Mouse (Mus musculus) CH12.LX (cell line): ENCODE measurements around the gene 6430548M08Rik. TPM values are rescaled to one million over a fixed set of nuclear protein-coding genes. Genes with fewer than 3 reads are reported as not detected.

Experiments
- DNase-seq: peaks from one replicate; pipeline ENCODE4 v3.0.0-alpha.2; 2013; ENCODE audit errors: extremely low read depth
- H3K27ac ChIP-seq: 2 replicates; pipeline ENCODE4 v1.5.1; 2012; ENCODE audit warnings: low read depth, mild to moderate bottlenecking, control low read depth, moderate library complexity; ENCODE audit not compliant: insufficient read depth
- H3K27me3 ChIP-seq: replicated peaks from 2 replicates; pipeline ENCODE3; 2012; ENCODE audit warnings: inconsistent platforms
- H3K36me3 ChIP-seq, 2 experiments: replicated peaks in 1 of 2; 2 replicates each; pipeline versions ENCODE3 to v1.6.1; 2012; ENCODE audit warnings: inconsistent platforms in 1 of 2, low read length in 1 of 2, mild to moderate bottlenecking in 1 of 2, mixed read lengths in 1 of 2, moderate library complexity in 1 of 2; ENCODE audit not compliant: control insufficient read depth in 1 of 2, insufficient read depth in 1 of 2
- H3K4me1 ChIP-seq, 2 experiments: 2 replicates each; pipeline ENCODE4 v1.6.1; 2012; ENCODE audit warnings: inconsistent platforms in 1 of 2, moderate library complexity in 1 of 2; ENCODE audit not compliant: insufficient read depth in 2 of 2, control insufficient read depth in 1 of 2
- H3K4me2 ChIP-seq: 2 replicates; pipeline ENCODE4 v1.6.1; 2012; ENCODE audit warnings: low read depth, mild to moderate bottlenecking, control low read depth; ENCODE audit not compliant: poor library complexity, insufficient read depth, severe bottlenecking
- H3K4me3 ChIP-seq, 3 experiments: fragments of 150-350 bp in 1 of 3; sonication (generic) in 1 of 3; replicated peaks in 1 of 3; 2 replicates each; pipeline versions ENCODE3 to v1.5.1; 2011 to 2012; ENCODE audit warnings: low read depth in 2 of 3, low read length in 2 of 3, mild to moderate bottlenecking in 2 of 3, moderate library complexity in 2 of 3, control low read depth in 1 of 3, improper control_type of control experiment in 1 of 3, inconsistent platforms in 1 of 3, mixed read lengths in 1 of 3; ENCODE audit not compliant: poor library complexity in 1 of 3
- H3K79me2 ChIP-seq: replicated peaks from 2 replicates; pipeline ENCODE4 v1.6.1; 2012; ENCODE audit warnings: mild to moderate bottlenecking, moderate library complexity; ENCODE audit not compliant: control insufficient read depth, poor library complexity, insufficient read depth, severe bottlenecking; ENCODE audit errors: extremely low read depth
- H3K9ac ChIP-seq: 2 replicates; pipeline ENCODE4 v1.6.1; 2012; ENCODE audit warnings: low read depth, mild to moderate bottlenecking, control low read depth, moderate library complexity; ENCODE audit not compliant: insufficient read depth
- H3K9me3 ChIP-seq: replicated peaks from 2 replicates; pipeline ENCODE3; 2012; ENCODE audit warnings: low read length, inconsistent platforms, mixed read lengths
- CHD1 ChIP-seq: IDR thresholded peaks from 2 replicates; pipeline ENCODE4 v1.6.1; 2012; ENCODE audit warnings: low read depth, low read length, improper control_type of control experiment, inconsistent platforms
- CTCF ChIP-seq, 2 experiments: IDR thresholded peaks in 1 of 2; conservative IDR thresholded peaks in 1 of 2; 2 replicates each; pipeline ENCODE4 v1.5.1; 2011 to 2012; ENCODE audit warnings: low read depth in 2 of 2, low read length in 2 of 2, improper control_type of control experiment in 1 of 2, inconsistent platforms in 1 of 2, mild to moderate bottlenecking in 1 of 2, moderate library complexity in 1 of 2
- EP300 ChIP-seq: IDR thresholded peaks from 2 replicates; pipeline ENCODE4 v1.6.1; 2011; ENCODE audit warnings: low read length, improper control_type of control experiment
- ETS1 ChIP-seq: conservative IDR thresholded peaks from 2 replicates; pipeline ENCODE4 v1.6.1; 2012; ENCODE audit warnings: low read depth, mild to moderate bottlenecking, inconsistent platforms, low read length, improper control_type of control experiment, moderate library complexity
- GABPA ChIP-seq: IDR thresholded peaks from 2 replicates; pipeline ENCODE4 v1.6.1; 2012; ENCODE audit warnings: low read depth, low read length, improper control_type of control experiment, inconsistent platforms; ENCODE audit not compliant: insufficient replicate concordance
- HCFC1 ChIP-seq: IDR thresholded peaks from 2 replicates; pipeline ENCODE4 v1.6.1; 2012; ENCODE audit warnings: low read depth, mild to moderate bottlenecking, inconsistent platforms, low read length, improper control_type of control experiment
- IRF4 ChIP-seq: IDR thresholded peaks from 2 replicates; pipeline ENCODE4 v1.6.1; 2014; ENCODE audit warnings: low read depth, mild to moderate bottlenecking, inconsistent platforms, low read length, improper control_type of control experiment
- MAX ChIP-seq: IDR thresholded peaks from 2 replicates; pipeline ENCODE4 v1.6.1; 2011; ENCODE audit warnings: low read length, improper control_type of control experiment
- MXI1 ChIP-seq: IDR thresholded peaks from 2 replicates; pipeline ENCODE4 v1.6.1; 2011; ENCODE audit warnings: mild to moderate bottlenecking, low read depth, low read length, improper control_type of control experiment
- PAX5 ChIP-seq: IDR thresholded peaks from 2 replicates; pipeline ENCODE4 v1.6.1; 2012; ENCODE audit warnings: low read length, inconsistent platforms, mixed read lengths
- POLR2A ChIP-seq: IDR thresholded peaks from 2 replicates; pipeline ENCODE4 v1.6.1; 2011; ENCODE audit warnings: low read depth, mild to moderate bottlenecking, improper control_type of control experiment, low read length
- RAD21 ChIP-seq: IDR thresholded peaks from 2 replicates; pipeline ENCODE4 v1.6.1; 2011; ENCODE audit warnings: low read depth, mild to moderate bottlenecking, low read length, improper control_type of control experiment, moderate library complexity
- RCOR1 ChIP-seq: conservative IDR thresholded peaks from 2 replicates; pipeline ENCODE4 v1.6.1; 2012; ENCODE audit warnings: low read depth, mild to moderate bottlenecking, inconsistent platforms, low read length, improper control_type of control experiment
- SIN3A ChIP-seq: IDR thresholded peaks from 2 replicates; pipeline ENCODE4 v1.6.1; 2012; ENCODE audit warnings: low read length, improper control_type of control experiment, inconsistent platforms
- SMC3 ChIP-seq: IDR thresholded peaks from 2 replicates; pipeline ENCODE4 v1.6.1; 2011; ENCODE audit warnings: low read depth, low read length, improper control_type of control experiment
- TBP ChIP-seq: conservative IDR thresholded peaks from 2 replicates; pipeline ENCODE4 v1.6.1; 2011; ENCODE audit warnings: low read depth, low read length, improper control_type of control experiment
- UBTF ChIP-seq: IDR thresholded peaks from 2 replicates; pipeline ENCODE4 v1.6.1; 2012; ENCODE audit warnings: low read depth, mild to moderate bottlenecking, inconsistent platforms, low read length, improper control_type of control experiment, moderate library complexity
- USF1 ChIP-seq: IDR thresholded peaks from 2 replicates; pipeline ENCODE4 v1.6.1; 2014; ENCODE audit warnings: low read depth, mild to moderate bottlenecking, inconsistent platforms, low read length, improper control_type of control experiment
- USF2 ChIP-seq: conservative IDR thresholded peaks from 2 replicates; pipeline ENCODE4 v1.6.1; 2011; ENCODE audit warnings: low read depth, low read length, improper control_type of control experiment
- ZC3H11A ChIP-seq: IDR thresholded peaks from 2 replicates; pipeline ENCODE4 v1.6.1; 2012; ENCODE audit warnings: low read depth, mild to moderate bottlenecking, inconsistent platforms, low read length, improper control_type of control experiment
- ZKSCAN1 ChIP-seq: IDR thresholded peaks from 2 replicates; pipeline ENCODE4 v1.6.1; 2012; ENCODE audit warnings: low read depth, inconsistent platforms, low read length, improper control_type of control experiment, borderline replicate concordance
- ZMIZ1 ChIP-seq: IDR thresholded peaks from 2 replicates; pipeline ENCODE4 v1.6.1; 2012; ENCODE audit warnings: low read depth, mild to moderate bottlenecking, inconsistent platforms, low read length, improper control_type of control experiment
- ZNF384 ChIP-seq: IDR thresholded peaks from 2 replicates; pipeline ENCODE4 v1.6.1; 2012; ENCODE audit warnings: low read depth, low read length, improper control_type of control experiment, inconsistent platforms
- dilution Hi-C: fragments of 300-500 bp; cut with MboI; formaldehyde crosslinking; loops from 2 replicates; pipeline ENCODE4 v1.14.3; 2020; ENCODE audit warnings: low sequenced_read_pairs; ENCODE audit not compliant: extremely low pct_unique_long_range_greater_than_20kb, extremely low pct_ligation_motif_present
- in situ Hi-C: fragments of 300-500 bp; cut with MboI; formaldehyde crosslinking; loops from 3 replicates; pipeline ENCODE4 v1.14.3; 2019; ENCODE audit warnings: low sequenced_read_pairs, low pct_ligation_motif_present, low pct_unique_long_range_greater_than_20kb, mixed read lengths
- polyA plus RNA-seq: library from polyadenylated mRNA; unstranded; fragments of >175 nt; gene quantifications from 2 replicates; pipeline ENCODE4 v1.2.1, GENCODE M21; 2012; ENCODE audit warnings: low read depth; ENCODE audit not compliant: insufficient read length
- total RNA-seq, 2 experiments: library from RNA; depleted of rRNA; stranded (reverse); fragments of 300-350 nt in 1 of 2; fragments of >200 nt in 1 of 2; gene quantifications; 2 replicates each; pipeline ENCODE4 v1.2.3; 2012 to 2014

6430548M08Rik gene
- total and polyA plus RNA-seq, 3 experiments: 0.13 TPM; not detected in 2

DNA sequence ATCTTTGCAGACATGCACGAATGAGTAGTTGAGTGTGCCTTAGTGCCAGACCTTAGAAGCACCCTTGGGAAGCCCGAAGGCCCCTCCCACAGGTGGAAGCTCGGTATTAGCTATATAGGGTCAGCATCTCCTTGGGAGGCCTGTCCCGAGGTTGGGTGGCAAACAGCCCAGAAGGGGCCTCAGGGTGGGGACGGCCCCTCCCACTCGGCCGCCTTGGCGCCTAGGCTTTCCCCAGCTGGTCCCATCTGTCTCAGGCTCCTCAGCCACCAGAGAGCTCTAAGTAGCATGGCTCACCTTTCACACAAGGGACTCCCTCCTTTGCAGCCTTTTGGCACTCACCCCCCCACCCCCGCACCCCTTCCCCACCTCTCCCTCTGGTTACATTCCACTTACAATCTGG lies 70.4 kb downstream of the 6430548M08Rik start:
- peaks cover 0 to 3% of the 10 kb centered on the region in 2 experiments; a peak in 2 of 4 replicates for H3K4me1 ChIP-seq
- H3K27ac ChIP-seq: no peak overlapping the region
- H3K79me2 ChIP-seq: no peaks in the 10 kb centered on the region
- H3K4me3 ChIP-seq: no peak overlapping the region
- no peaks in the 10 kb centered on the region for H3K36me3 ChIP-seq
- H3K27me3 ChIP-seq: peaks cover 48% of the 10 kb centered on the region
- dilution Hi-C loops (no loop called here), in situ Hi-C loops (loop anchor here (5.0 to 10.0 kb wide), 3 partner anchors 93 to 430 kb away; no protein-coding TSS in a partner anchor)
- TF ChIP-seq EP300 (no peak), USF1 (no peak), IRF4 (no peak), POLR2A (no peak)
- TF ChIP-seq, all 38 proteins: peak for 0
- Histone ChIP-seq H3K4me2 (no peak overlapping the region), H3K9ac (no peak overlapping the region), H3K9me3 (no peaks in the 10 kb centered on the region)
- no peak for DNase-seq

GRCm38 (mm10) chr8:120184850-120185792 lies 71.2 kb downstream of the 6430548M08Rik start:
- in situ Hi-C loops: loop anchor here (5.0 to 10.0 kb wide), 3 partner anchors 92 to 430 kb away; no protein-coding TSS in a partner anchor
- Histone ChIP-seq H3K4me2 (no peak overlapping the region), H3K27me3 (peaks cover 55% of the 10 kb centered on the region), H3K4me3 (no peak overlapping the region), H3K36me3 (no peaks in the 10 kb centered on the region), H3K4me1 (no peaks in the 10 kb centered on the region; a peak in 1 of 4 replicates)
- TF ChIP-seq CHD1 (no peak), PAX5 (no peak), EP300 (no peak), ETS1 (no peak), RCOR1 (no peak), ZKSCAN1 (no peak), MAX (no peak), UBTF (no peak), ZMIZ1 (no peak), ZNF384 (no peak), SMC3 (no peak), HCFC1 (no peak), RAD21 (no peak), TBP (no peak), GABPA (no peak), CTCF (conservative IDR thresholded peaks at IDR 0.05 in 1 of 2, IDR thresholded peaks at IDR 0.05 in 1 of 2; ENCODE audit: low read depth in 2 of 2, low read length in 2 of 2) (no peak), USF2 (no peak), SIN3A (no peak), MXI1 (no peak), ZC3H11A (no peak)
- TF ChIP-seq, all 38 proteins: peak for 0
- dilution Hi-C loops: no loop called here
- Histone ChIP-seq H3K27ac (no peak overlapping the region), H3K79me2 (no peaks in the 10 kb centered on the region), H3K9me3 (no peaks in the 10 kb centered on the region), H3K9ac (no peak overlapping the region)
- no peak for DNase-seq
